Mouse (Mus musculus) forebrain, postnatal 0 days (tissue): ENCODE results near the gene Nfya. TPM values are rescaled to one million over a fixed set of nuclear protein-coding genes. Genes with fewer than 3 reads are reported as not detected.

Experiments
- ATAC-seq: fragments of 200-750 bp; cut with Nextera tagmentation; 2 replicates; pipeline ENCODE4 v1.8.0; 2017; ENCODE audit warnings: mild to moderate bottlenecking, moderate library complexity
- DNase-seq: peaks from one replicate; pipeline ENCODE4 v3.0.0-alpha.2; 2015
- H3K27ac ChIP-seq: fragments of 300-500 bp; sonication (generic); 2 replicates; pipeline ENCODE4 v1.5.1; 2014; ENCODE audit warnings: low read depth, mild to moderate bottlenecking, antibody characterized with exemption, low read length, moderate library complexity, mixed read lengths
- H3K27me3 ChIP-seq: fragments of 300-500 bp; sonication (generic); 2 replicates; pipeline ENCODE4 v1.6.1; 2014; ENCODE audit warnings: mild to moderate bottlenecking, low read length, mixed read lengths; ENCODE audit not compliant: insufficient read depth
- H3K36me3 ChIP-seq: fragments of 300-500 bp; sonication (generic); 2 replicates; pipeline ENCODE4 v1.6.1; 2014; ENCODE audit warnings: mild to moderate bottlenecking, moderate library complexity; ENCODE audit not compliant: insufficient read depth
- H3K4me1 ChIP-seq: fragments of 300-500 bp; sonication (generic); 2 replicates; pipeline ENCODE4 v1.6.1; 2014; ENCODE audit warnings: antibody characterized with exemption; ENCODE audit not compliant: insufficient read depth
- H3K4me2 ChIP-seq: fragments of 300-500 bp; sonication (generic); 2 replicates; pipeline ENCODE4 v1.6.1; 2014; ENCODE audit warnings: low read depth, mild to moderate bottlenecking, moderate library complexity
- H3K4me3 ChIP-seq: fragments of 300-500 bp; sonication (generic); 2 replicates; pipeline ENCODE4 v1.5.1; 2014; ENCODE audit warnings: low read depth, low read length, mixed read lengths
- H3K9ac ChIP-seq: fragments of 300-500 bp; sonication (generic); 2 replicates; pipeline ENCODE4 v1.6.1; 2014; ENCODE audit warnings: mild to moderate bottlenecking
- H3K9me3 ChIP-seq: fragments of 300-500 bp; sonication (generic); 2 replicates; pipeline ENCODE4 v1.6.1; 2016; ENCODE audit warnings: low read length
- CTCF ChIP-seq: sonication (generic); IDR thresholded peaks from 2 replicates; pipeline ENCODE4 v1.5.1; 2016; ENCODE audit warnings: antibody characterized with exemption, control low read depth, low read depth
- WGBS: fragments of 180-500 bp; shearing (Covaris S2); extraction: QIAGEN DNeasy Blood & Tissue Kit; methylation state at CpG from one replicate; pipeline ENCODE4 v1.1.7; 2014; 5-methylcytosine and 5-hydroxymethylcytosine counted together
- polyA plus RNA-seq: library from polyadenylated mRNA; unstranded; fragments of >200 nt; fragmentation: Nextera tagmentation; extraction: Ambion mirVana; gene quantifications from 2 replicates; pipeline ENCODE4 v1.2.1, GENCODE M21; 2015
- total RNA-seq: library from RNA; depleted of rRNA; stranded (reverse); fragments of >200 nt; gene quantifications from 2 replicates; pipeline ENCODE4 v1.2.3, GENCODE M21; 2014

Gene Nfya
- total and polyA plus RNA-seq, 2 experiments from 2014 or later, result 6.6 to 35.0 TPM

DNA sequence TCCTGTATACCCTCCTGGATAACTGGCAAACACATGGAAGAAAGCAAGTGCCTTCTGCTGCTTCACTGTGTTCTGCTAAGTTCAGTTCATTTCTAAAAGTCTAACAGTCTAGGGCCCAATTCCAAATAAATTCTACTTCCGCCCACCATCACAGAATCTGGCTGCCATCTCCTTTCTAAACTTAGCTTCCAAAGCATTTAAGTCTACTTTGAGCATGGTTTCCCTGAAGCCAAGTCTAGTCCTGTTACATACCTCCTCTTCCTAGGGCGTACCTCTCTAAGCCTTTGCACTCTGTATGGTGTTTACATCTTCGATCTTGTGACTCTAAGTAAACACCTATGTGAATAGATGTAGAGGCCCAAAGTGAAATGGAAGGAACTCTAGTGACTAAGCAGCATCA lies 17.1 kb downstream of the Nfya start:
- no peak for TF ChIP-seq CTCF
- H3K9me3 ChIP-seq, result no peaks in the 10 kb centered on the region
- no peaks in the 10 kb centered on the region for H3K27me3 ChIP-seq
- WGBS, result 91% methylated on average over 3 of the region's 3 CpGs
- no peak overlapping the region for H3K27ac ChIP-seq
- no peak overlapping the region for H3K4me2 ChIP-seq
- no peaks in the 10 kb centered on the region for H3K4me1 ChIP-seq
- H3K36me3 ChIP-seq, result peaks cover 78% of the 10 kb centered on the region
- no peak overlapping the region for H3K4me3 ChIP-seq
- ATAC-seq, result no peak
- no peak overlapping the region for H3K9ac ChIP-seq
- DNase-seq, result no peak

DNA sequence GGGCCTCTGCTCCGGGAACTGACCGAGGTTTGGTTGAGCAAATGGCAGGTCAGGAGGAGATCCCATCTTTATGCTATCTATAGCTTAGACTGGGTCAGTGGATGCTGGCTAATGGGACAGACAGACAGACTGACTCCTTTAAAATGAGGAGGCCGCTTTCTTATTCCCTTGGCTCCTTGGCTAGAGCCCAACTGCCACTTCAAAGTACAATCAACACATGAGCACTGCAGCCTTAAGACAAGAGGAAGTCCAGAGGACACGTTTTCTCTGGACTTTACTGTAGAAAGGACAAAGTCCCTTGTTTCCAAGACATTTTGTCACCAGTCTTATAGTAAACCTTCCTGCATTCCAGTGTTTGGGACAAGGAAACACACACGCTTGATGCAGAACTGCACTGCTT lies 18.3 kb downstream of the Nfya start:
- WGBS, result 90% methylated on average over 5 of the region's 5 CpGs
- H3K4me1 ChIP-seq, result no peaks in the 10 kb centered on the region
- DNase-seq (no peak), ATAC-seq (no peak)
- H3K4me3 ChIP-seq, result no peak overlapping the region
- H3K9me3 ChIP-seq, result no peaks in the 10 kb centered on the region
- no peak overlapping the region for H3K9ac ChIP-seq
- H3K36me3 ChIP-seq, result peaks cover 81% of the 10 kb centered on the region
- TF ChIP-seq CTCF, result no peak
- no peak overlapping the region for H3K4me2 ChIP-seq
- H3K27ac ChIP-seq, result no peak overlapping the region
- H3K27me3 ChIP-seq, result no peaks in the 10 kb centered on the region

- TF ChIP-seq CTCF, result no peak
- Histone ChIP-seq H3K36me3 (peaks cover 68% of the 10 kb centered on the region), H3K4me3 (no peak overlapping the region), H3K9ac (no peak overlapping the region), H3K27ac (no peak overlapping the region), H3K9me3 (no peaks in the 10 kb centered on the region), H3K4me2 (no peak overlapping the region), H3K4me1 (no peaks in the 10 kb centered on the region), H3K27me3 (no peaks in the 10 kb centered on the region)
- WGBS, result 93% methylated on average over 5 of the region's 5 CpGs
- DNase-seq (no peak), ATAC-seq (no peak)
These were observed 20.3 kb downstream of the Nfya start for GRCm38 (mm10) chr17:48389442-48389841.

DNA sequence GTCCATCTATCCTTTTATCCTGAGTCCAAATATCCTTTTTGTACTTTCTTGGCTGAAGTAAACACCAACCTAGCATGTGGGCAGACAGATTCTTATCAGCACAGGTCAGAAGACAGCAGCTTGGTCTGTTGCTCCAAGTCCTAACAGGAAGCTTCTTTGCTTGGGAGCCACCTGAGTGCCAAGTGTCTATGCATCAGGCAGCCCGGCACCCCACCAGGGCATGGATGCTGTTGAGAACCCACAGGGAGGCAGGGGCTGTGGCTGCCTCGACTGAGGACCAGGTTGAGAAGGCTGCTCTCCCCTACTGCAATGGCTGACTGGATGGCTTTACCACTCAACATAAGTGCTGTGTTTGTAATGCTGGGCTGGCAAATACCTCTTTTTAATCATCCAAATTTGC lies 21.0 kb downstream of the Nfya start:
- DNase-seq (no peak), ATAC-seq (no peak)
- no peak overlapping the region for H3K4me3 ChIP-seq
- no peak overlapping the region for H3K27ac ChIP-seq
- H3K9ac ChIP-seq, result no peak overlapping the region
- no peak for TF ChIP-seq CTCF
- WGBS, result 85% methylated on average over 2 of the region's 2 CpGs
- H3K36me3 ChIP-seq, result peaks cover 63% of the 10 kb centered on the region
- H3K27me3 ChIP-seq, result no peaks in the 10 kb centered on the region
- H3K4me2 ChIP-seq, result no peak overlapping the region
- no peaks in the 10 kb centered on the region for H3K9me3 ChIP-seq
- H3K4me1 ChIP-seq, result no peaks in the 10 kb centered on the region

GRCm38 (mm10) chr17:48385786-48386461 lies 23.8 kb downstream of the Nfya start:
- DNase-seq (no peak), ATAC-seq (no peak)
- 74% methylated on average over 2 of the region's 2 CpGs for WGBS
- Histone ChIP-seq H3K27me3 (no peaks in the 10 kb centered on the region), H3K27ac (no peak overlapping the region), H3K9me3 (no peaks in the 10 kb centered on the region), H3K4me3 (no peak overlapping the region), H3K36me3 (peaks cover 37% of the 10 kb centered on the region), H3K4me2 (no peak overlapping the region), H3K4me1 (no peaks in the 10 kb centered on the region), H3K9ac (no peak overlapping the region)
- TF ChIP-seq CTCF, result no peak

DNA sequence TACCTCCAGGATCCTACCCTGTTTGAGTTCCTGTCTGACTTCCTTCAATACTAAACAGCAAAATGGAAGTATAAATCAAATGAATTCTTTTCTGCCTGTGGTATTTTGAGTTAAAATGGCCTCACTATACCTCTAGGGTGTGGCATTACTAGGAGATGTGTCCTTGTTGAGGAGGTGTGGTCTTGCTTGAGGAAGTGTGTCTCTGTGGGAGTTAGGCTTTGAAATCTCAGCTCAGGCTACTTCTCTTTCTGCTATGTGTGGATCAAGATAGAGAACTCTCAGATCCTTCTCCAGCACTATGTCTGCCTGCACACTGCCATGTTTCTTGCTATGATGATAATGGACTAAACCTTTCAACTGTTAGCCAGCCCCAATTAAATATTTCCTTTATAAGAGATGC lies 30.7 kb downstream of the Nfya start:
- H3K36me3 ChIP-seq, result no peaks in the 10 kb centered on the region
- H3K4me3 ChIP-seq, result no peak overlapping the region
- TF ChIP-seq CTCF, result no peak
- H3K27ac ChIP-seq, result no peak overlapping the region
- ATAC-seq (no peak), DNase-seq (no peak)
- H3K27me3 ChIP-seq, result no peaks in the 10 kb centered on the region
- H3K9ac ChIP-seq, result no peak overlapping the region
- H3K4me1 ChIP-seq, result no peaks in the 10 kb centered on the region
- H3K9me3 ChIP-seq, result no peaks in the 10 kb centered on the region
- H3K4me2 ChIP-seq, result no peak overlapping the region

DNA sequence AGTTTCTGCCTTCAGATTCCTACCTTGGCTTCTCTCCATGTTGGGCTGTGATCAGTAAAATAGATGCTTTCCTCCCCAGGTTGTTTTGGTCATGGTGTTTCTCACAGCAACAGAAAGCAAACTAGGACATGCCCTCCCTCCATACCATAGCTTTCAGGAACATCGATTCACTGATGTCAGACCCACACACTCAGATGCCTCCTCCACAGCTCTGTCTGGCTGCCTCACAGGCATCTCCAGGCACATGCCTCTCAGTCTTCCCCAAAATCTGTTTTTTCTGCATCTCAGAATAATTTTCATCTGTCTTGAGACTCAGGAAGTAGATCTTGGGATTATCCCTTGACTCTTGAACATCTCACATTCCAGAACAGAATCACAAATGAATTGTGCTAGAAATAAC lies 33.6 kb downstream of the Nfya start:
- no peaks in the 10 kb centered on the region for H3K9me3 ChIP-seq
- DNase-seq (no peak), ATAC-seq (no peak)
- H3K4me3 ChIP-seq, result no peak overlapping the region
- H3K27me3 ChIP-seq, result no peaks in the 10 kb centered on the region
- no peak overlapping the region for H3K4me2 ChIP-seq
- no peak overlapping the region for H3K27ac ChIP-seq
- no peaks in the 10 kb centered on the region for H3K36me3 ChIP-seq
- no peak for TF ChIP-seq CTCF
- WGBS, result 100% methylated on average over 1 of the region's 1 CpGs
- no peak overlapping the region for H3K9ac ChIP-seq
- no peaks in the 10 kb centered on the region for H3K4me1 ChIP-seq
